Mouse (Mus musculus) heart, postnatal 36 days (tissue): ENCODE measurements around the gene Wrap53. TPM values are rescaled to one million over a fixed set of nuclear protein-coding genes. Genes with fewer than 3 reads are reported as not detected.

ENCODE experiments used
- DNase-seq, 2 experiments: peaks; one replicate each; pipeline ENCODE4 v3.0.0; 2021 to 2022
- intact Hi-C: fragments of 180-260 bp; cut with DNase I; formaldehyde crosslinking; loops from one replicate; pipeline ENCODE4 v1.15.1; 2025
- total RNA-seq, 2 experiments: library from RNA; stranded (reverse); gene quantifications; 2 replicates each; pipeline ENCODE4 v1.2.3; 2021

The Wrap53 gene
- total RNA-seq, 2 experiments from 2014 or later, result 5.1 to 6.3 TPM

- intact Hi-C loops, result no loop called here
- DNase-seq, result no peak
These were observed 23.5 kb upstream of the Wrap53 start for GRCm38 (mm10) chr11:69603516-69603915.

GRCm38 (mm10) chr11:69601768-69602167, 21.7 kb upstream of the Wrap53 start:
- no peak for DNase-seq
- intact Hi-C loops, result loop anchor here (2.0 kb wide), 1 partner anchor 19 kb away; no protein-coding TSS in a partner anchor

GRCm38 (mm10) chr11:69600098-69600497, 20.0 kb upstream of the Wrap53 start:
- DNase-seq, result peak in 1 of 2 experiments; percentile 52
- intact Hi-C loops, result loop anchor here (2.0 kb wide), 1 partner anchor 17 kb away; no protein-coding TSS in a partner anchor

- intact Hi-C loops, result no loop called here
- DNase-seq, result no peak
These were observed 19.4 kb upstream of the Wrap53 start for GRCm38 (mm10) chr11:69599436-69599835.

- intact Hi-C loops, result no loop called here
- DNase-seq, result no peak
These were observed 14.8 kb upstream of the Wrap53 start for GRCm38 (mm10) chr11:69594853-69595252.

GRCm38 (mm10) chr11:69592799-69593198, 12.7 kb upstream of the Wrap53 start:
- no peak for DNase-seq
- intact Hi-C loops, result no loop called here

- no peak for DNase-seq
- intact Hi-C loops, result no loop called here
These were observed 12.0 kb upstream of the Wrap53 start for GRCm38 (mm10) chr11:69591899-69592637.

- no peak for DNase-seq
These were observed 11.4 kb upstream of the Wrap53 start for GRCm38 (mm10) chr11:69591424-69591823.

GRCm38 (mm10) chr11:69590622-69591021, 10.6 kb upstream of the Wrap53 start:
- intact Hi-C loops, result no loop called here
- DNase-seq, result no peak

More at GRCm38 (mm10) chr11:69591424-69591823, 11.4 kb upstream of the Wrap53 start:
- intact Hi-C loops, result no loop called here

GRCm38 (mm10) chr11:69589207-69589834, 9.3 kb upstream of the Wrap53 start:
- intact Hi-C loops, result no loop called here
- DNase-seq, result no peak

GRCm38 (mm10) chr11:69585718-69586325, 5.8 kb upstream of the Wrap53 start:
- intact Hi-C loops, result no loop called here
- DNase-seq, result no peak

- no peak for DNase-seq
- intact Hi-C loops, result no loop called here
These were observed 4.9 kb upstream of the Wrap53 start for GRCm38 (mm10) chr11:69584937-69585336.

GRCm38 (mm10) chr11:69584008-69584407, 4.0 kb upstream of the Wrap53 start:
- intact Hi-C loops, result no loop called here
- no peak for DNase-seq

- DNase-seq, result no peak
- intact Hi-C loops, result loop anchor here (2.0 kb wide), 1 partner anchor 18 kb away; no protein-coding TSS in a partner anchor
These were observed 2.3 kb upstream of the Wrap53 start for GRCm38 (mm10) chr11:69582230-69582805.

GRCm38 (mm10) chr11:69581814-69582213, 1.8 kb upstream of the Wrap53 start:
- intact Hi-C loops, result loop anchor here (2.0 kb wide), 1 partner anchor 19 kb away; no protein-coding TSS in a partner anchor
- DNase-seq, result no peak

- peak; percentile 89 for DNase-seq
- intact Hi-C loops, result no loop called here
These were observed 1.2 kb upstream of the Wrap53 start for GRCm38 (mm10) chr11:69581147-69581688.

- intact Hi-C loops, result no loop called here
- no peak for DNase-seq
These were observed 604 bp upstream of the Wrap53 start for GRCm38 (mm10) chr11:69580572-69581146.

GRCm38 (mm10) chr11:69579128-69580017, 682 bp downstream of the Wrap53 start:
- intact Hi-C loops, result loop anchor here (1.0 to 2.0 kb wide), 2 partner anchors 33 to 35 kb away; no protein-coding TSS in a partner anchor
- DNase-seq, result peak; percentile 97 to 99

GRCm38 (mm10) chr11:69578301-69578700, 1.8 kb downstream of the Wrap53 start:
- intact Hi-C loops, result loop anchor here (2.0 kb wide), 1 partner anchor 32 kb away; no protein-coding TSS in a partner anchor
- no peak for DNase-seq
